Mouse (Mus musculus): Measurements from ENCODE around the gene Taok3. TPM values are rescaled to one million over a fixed set of nuclear protein-coding genes. Genes with fewer than 3 reads are reported as not detected.

Taok3 gene
- polyA plus RNA-seq, 1 experiment: 7.7 TPM

DNA sequence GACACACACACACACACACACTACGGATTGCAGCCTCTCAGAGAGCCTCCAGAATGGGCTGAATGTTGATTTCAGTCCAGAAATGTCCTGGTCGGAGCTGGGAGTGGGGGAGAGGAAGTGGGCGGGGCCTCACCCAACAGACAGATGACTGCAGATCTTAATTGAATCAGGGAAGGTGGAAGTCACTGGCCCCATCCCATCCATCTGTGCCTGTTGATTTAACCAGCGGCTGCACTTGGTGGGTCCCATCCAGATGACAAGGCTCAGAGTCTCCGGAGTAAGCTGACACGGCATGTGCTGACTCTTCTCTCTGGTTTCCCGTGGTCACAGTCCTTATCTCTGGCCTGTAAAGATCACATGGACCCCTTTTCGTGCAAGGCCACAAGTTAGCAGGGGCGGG, 15.9 kb downstream of the Taok3 start:
- TF ChIP-seq E2F4 (IDR thresholded peaks at IDR 0.05; ENCODE audit: insufficient read depth) (no peak), REST (IDR thresholded peaks at IDR 0.05; ENCODE audit: insufficient read depth, insufficient read length) (no peak), MAX (IDR thresholded peaks at IDR 0.05; ENCODE audit: low read depth) (no peak), POLR2AphosphoS2 (IDR thresholded peaks at IDR 0.05; ENCODE audit: insufficient read length, low read depth) (no peak), MYOD1 (IDR thresholded peaks at IDR 0.05; ENCODE audit: control insufficient read depth in 1 of 3, insufficient read length in 2 of 3, low read depth in 2 of 3) (no peak), POLR2A (IDR thresholded peaks at IDR 0.05; ENCODE audit: insufficient read length, low read depth) (no peak), SRF (IDR thresholded peaks at IDR 0.05; ENCODE audit: control insufficient read depth, insufficient read length, low read depth) (no peak), MYOG (IDR thresholded peaks at IDR 0.05; ENCODE audit: control insufficient read depth in 1 of 3, insufficient read depth in 1 of 3, insufficient read length in 2 of 3, low read depth in 2 of 3) (no peak), TCF12 (IDR thresholded peaks at IDR 0.05; ENCODE audit: insufficient read depth, poor library complexity, severe bottlenecking) (no peak), CEBPB (IDR thresholded peaks at IDR 0.05; ENCODE audit: insufficient read depth, poor library complexity, severe bottlenecking) (no peak), USF1 (IDR thresholded peaks at IDR 0.05; ENCODE audit: low read depth) (no peak), TCF3 (IDR thresholded peaks at IDR 0.05; ENCODE audit: insufficient read length, low read depth) (no peak)
- Histone ChIP-seq H3K27me3 (ENCODE audit: control insufficient read depth, insufficient read depth, insufficient read length) (no peaks in the 10 kb centered on the region), H3ac (ENCODE audit: control insufficient read depth, insufficient read length) (no peak overlapping the region), H3K79me2 (ENCODE audit: control insufficient read depth, insufficient read depth) (no peaks in the 10 kb centered on the region), H3K4me3 (no peak overlapping the region), H3K36me3 (ENCODE audit: control insufficient read depth, insufficient read depth) (no peaks in the 10 kb centered on the region), H3K4me2 (ENCODE audit: low read depth) (peak overlapping the region; percentile 24)

DNA sequence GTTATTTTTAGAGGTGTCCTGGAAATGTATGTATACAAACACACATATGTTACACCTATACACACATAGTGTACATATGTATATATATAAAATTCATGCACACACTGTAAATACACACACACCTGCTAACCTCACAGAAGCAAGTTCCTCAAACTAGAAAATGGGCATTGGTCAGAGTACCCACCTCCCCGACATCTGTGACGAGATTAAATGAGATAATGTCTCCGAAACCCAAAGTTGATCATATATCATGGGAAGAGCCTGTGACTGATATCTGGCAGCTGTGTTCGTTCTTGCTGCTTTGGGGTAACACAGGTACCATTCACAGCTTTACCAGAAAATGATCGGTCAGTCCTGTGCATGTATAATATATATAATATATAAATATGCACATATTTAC, 16.6 kb downstream of the Taok3 start:
- TF ChIP-seq TCF3 (IDR thresholded peaks at IDR 0.05; ENCODE audit: insufficient read length, low read depth) (no peak), MYOD1 (IDR thresholded peaks at IDR 0.05; ENCODE audit: control insufficient read depth in 1 of 3, insufficient read length in 2 of 3, low read depth in 2 of 3) (no peak), USF1 (IDR thresholded peaks at IDR 0.05; ENCODE audit: low read depth) (no peak), MAX (IDR thresholded peaks at IDR 0.05; ENCODE audit: low read depth) (no peak), POLR2AphosphoS2 (IDR thresholded peaks at IDR 0.05; ENCODE audit: insufficient read length, low read depth) (no peak), CEBPB (IDR thresholded peaks at IDR 0.05; ENCODE audit: insufficient read depth, poor library complexity, severe bottlenecking) (no peak), REST (IDR thresholded peaks at IDR 0.05; ENCODE audit: insufficient read depth, insufficient read length) (no peak), TCF12 (IDR thresholded peaks at IDR 0.05; ENCODE audit: insufficient read depth, poor library complexity, severe bottlenecking) (no peak), MYOG (IDR thresholded peaks at IDR 0.05; ENCODE audit: control insufficient read depth in 1 of 3, insufficient read depth in 1 of 3, insufficient read length in 2 of 3, low read depth in 2 of 3) (no peak), SRF (IDR thresholded peaks at IDR 0.05; ENCODE audit: control insufficient read depth, insufficient read length, low read depth) (no peak), E2F4 (IDR thresholded peaks at IDR 0.05; ENCODE audit: insufficient read depth) (no peak), POLR2A (IDR thresholded peaks at IDR 0.05; ENCODE audit: insufficient read length, low read depth) (no peak)

DNA sequence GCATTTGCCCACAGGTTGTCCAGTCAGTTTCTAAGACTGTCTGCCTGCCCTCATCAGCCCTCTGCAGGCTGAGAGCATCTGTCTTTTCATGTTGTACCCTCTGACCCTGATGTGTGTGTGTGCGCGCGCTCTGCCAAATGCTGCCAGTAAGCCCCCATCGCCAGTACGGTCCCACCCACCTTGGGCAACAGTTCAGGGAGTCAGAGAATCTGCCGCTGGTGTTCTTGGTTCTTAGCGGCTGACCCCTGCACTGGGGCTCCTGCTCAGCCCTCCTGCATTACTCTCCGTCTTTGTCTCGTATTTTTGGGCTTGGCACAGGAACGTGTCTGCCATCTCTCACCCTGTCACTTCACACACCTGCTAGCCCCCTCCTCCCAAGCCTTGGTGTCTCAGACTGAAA, 17.1 kb downstream of the Taok3 start:
- Histone ChIP-seq H3ac (ENCODE audit: control insufficient read depth, insufficient read length) (no peak overlapping the region), H3K36me3 (ENCODE audit: control insufficient read depth, insufficient read depth) (no peaks in the 10 kb centered on the region), H3K27me3 (ENCODE audit: control insufficient read depth, insufficient read depth, insufficient read length) (no peaks in the 10 kb centered on the region), H3K4me3 (no peak overlapping the region), H3K4me2 (ENCODE audit: low read depth) (no peak overlapping the region), H3K79me2 (ENCODE audit: control insufficient read depth, insufficient read depth) (no peaks in the 10 kb centered on the region)
- TF ChIP-seq TCF3 (IDR thresholded peaks at IDR 0.05; ENCODE audit: insufficient read length, low read depth) (no peak), MYOG (IDR thresholded peaks at IDR 0.05; ENCODE audit: control insufficient read depth in 1 of 3, insufficient read depth in 1 of 3, insufficient read length in 2 of 3, low read depth in 2 of 3) (no peak), TCF12 (IDR thresholded peaks at IDR 0.05; ENCODE audit: insufficient read depth, poor library complexity, severe bottlenecking) (no peak), MYOD1 (IDR thresholded peaks at IDR 0.05; ENCODE audit: control insufficient read depth in 1 of 3, insufficient read length in 2 of 3, low read depth in 2 of 3) (no peak), MAX (IDR thresholded peaks at IDR 0.05; ENCODE audit: low read depth) (no peak), POLR2A (IDR thresholded peaks at IDR 0.05; ENCODE audit: insufficient read length, low read depth) (no peak), E2F4 (IDR thresholded peaks at IDR 0.05; ENCODE audit: insufficient read depth) (no peak), CEBPB (IDR thresholded peaks at IDR 0.05; ENCODE audit: insufficient read depth, poor library complexity, severe bottlenecking) (no peak), USF1 (IDR thresholded peaks at IDR 0.05; ENCODE audit: low read depth) (no peak), POLR2AphosphoS2 (IDR thresholded peaks at IDR 0.05; ENCODE audit: insufficient read length, low read depth) (no peak)

More for the DNA sequence above, 16.6 kb downstream of the Taok3 start:
- H3K27me3 ChIP-seq (ENCODE audit: control insufficient read depth, insufficient read depth, insufficient read length): no peaks in the 10 kb centered on the region
- H3ac ChIP-seq (ENCODE audit: control insufficient read depth, insufficient read length): no peak overlapping the region
- no peak overlapping the region for H3K4me2 ChIP-seq (ENCODE audit: low read depth)
- no peak overlapping the region for H3K4me3 ChIP-seq
- H3K79me2 ChIP-seq (ENCODE audit: control insufficient read depth, insufficient read depth): no peaks in the 10 kb centered on the region
- no peaks in the 10 kb centered on the region for H3K36me3 ChIP-seq (ENCODE audit: control insufficient read depth, insufficient read depth)

DNA sequence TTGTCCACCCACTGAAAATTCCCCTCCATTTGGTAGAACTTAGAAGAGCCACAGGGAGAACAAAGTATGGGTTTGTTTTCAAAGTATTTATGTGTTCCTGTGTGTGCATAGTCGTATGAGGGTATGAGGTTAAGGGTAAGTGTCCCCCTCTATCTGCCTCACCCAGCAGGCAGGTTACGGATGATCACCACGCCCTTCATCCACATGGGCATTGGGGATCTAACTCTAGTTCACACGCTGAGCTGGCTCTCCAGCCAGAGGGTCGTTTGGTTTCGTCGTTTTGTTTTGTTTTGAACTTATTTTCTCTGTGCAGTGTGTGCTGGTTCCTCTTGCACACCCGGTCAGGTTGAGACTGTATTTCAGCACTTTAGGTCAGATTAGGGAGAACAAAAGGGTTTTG, 17.7 kb downstream of the Taok3 start:
- H3K27me3 ChIP-seq (ENCODE audit: control insufficient read depth, insufficient read depth, insufficient read length): no peaks in the 10 kb centered on the region
- H3K36me3 ChIP-seq (ENCODE audit: control insufficient read depth, insufficient read depth): no peaks in the 10 kb centered on the region
- H3K4me2 ChIP-seq (ENCODE audit: low read depth): no peak overlapping the region

More for the DNA sequence above, 17.7 kb downstream of the Taok3 start:
- Histone ChIP-seq H3ac (ENCODE audit: control insufficient read depth, insufficient read length) (no peak overlapping the region), H3K79me2 (ENCODE audit: control insufficient read depth, insufficient read depth) (no peaks in the 10 kb centered on the region), H3K4me3 (no peak overlapping the region)
- TF ChIP-seq REST (IDR thresholded peaks at IDR 0.05; ENCODE audit: insufficient read depth, insufficient read length) (no peak), TCF3 (IDR thresholded peaks at IDR 0.05; ENCODE audit: insufficient read length, low read depth) (no peak), POLR2A (IDR thresholded peaks at IDR 0.05; ENCODE audit: insufficient read length, low read depth) (no peak), MYOD1 (IDR thresholded peaks at IDR 0.05; ENCODE audit: control insufficient read depth in 1 of 3, insufficient read length in 2 of 3, low read depth in 2 of 3) (no peak), USF1 (IDR thresholded peaks at IDR 0.05; ENCODE audit: low read depth) (no peak), MAX (IDR thresholded peaks at IDR 0.05; ENCODE audit: low read depth) (no peak), MYOG (IDR thresholded peaks at IDR 0.05; ENCODE audit: control insufficient read depth in 1 of 3, insufficient read depth in 1 of 3, insufficient read length in 2 of 3, low read depth in 2 of 3) (no peak), POLR2AphosphoS2 (IDR thresholded peaks at IDR 0.05; ENCODE audit: insufficient read length, low read depth) (no peak), E2F4 (IDR thresholded peaks at IDR 0.05; ENCODE audit: insufficient read depth) (no peak), TCF12 (IDR thresholded peaks at IDR 0.05; ENCODE audit: insufficient read depth, poor library complexity, severe bottlenecking) (no peak)

All from myocyte (in vitro differentiated cells).